23 mouse cellular contexts compared by ENCODE assay signal in genomic region chr9:101289750-101290149, GRCm38 (mm10). TPM values are rescaled to one million over a fixed set of nuclear protein-coding genes. Genes with fewer than 3 reads are reported as not detected.
DNase-seq lines count a peak whose midpoint lies in the region; ATAC-seq and TF ChIP-seq lines count a peak whose summit lies in the region.
"Had no signal": no experiment of that assay in that cellular context is flagged by ENCODE, and none has a peak within 500 bp of the region (broad histone marks: within the 10 kb centered on the region; RNA-seq: fewer than 3 reads in every experiment).

No protein-coding gene starts in this region.

- DNase-seq in heart, embryonic 10.5 days (ENCODE audit: low spot score) = peak; percentile 52
- DNase-seq in heart, postnatal 4 days = no peak
- DNase-seq in lung, adult 2 months = no peak
- no peak for DNase-seq in intestine, embryonic 14.5 days (ENCODE audit: low spot score)
- no peak for DNase-seq in right cerebral cortex, postnatal 36 days (ENCODE audit: low spot score in 2 of 2)
- DNase-seq: adrenal gland, postnatal 10 days; cerebellum, adult 9-10 months; gastrocnemius, adult 2 months; layer of hippocampus, postnatal 36 days; lung, postnatal 14 days; right cerebral cortex, postnatal 25 days; thymus, postnatal 14 days had no signal

- no peak overlapping the region for H3K9ac ChIP-seq in lung, embryonic 15.5 days
- no peak overlapping the region for H3K9ac ChIP-seq in intestine, embryonic 14.5 days (ENCODE audit: low read length)
- no peak overlapping the region for H3K9ac ChIP-seq in stomach, embryonic 15.5 days
- H3K9ac ChIP-seq: embryonic facial prominence, embryonic 12.5 days; heart, embryonic 13.5 days; hindbrain, embryonic 14.5 days; liver, embryonic 12.5 days had no signal

- TF ChIP-seq CTCF in lung, adult 2 months (IDR thresholded peaks at IDR 0.05; ENCODE audit: insufficient read depth, low read length) = no peak

- no peaks in the 10 kb centered on the region for H3K27me3 ChIP-seq in heart, embryonic 10.5 days (ENCODE audit: insufficient read depth, poor library complexity, severe bottlenecking)
- H3K27me3 ChIP-seq in lung, embryonic 15.5 days = no peaks in the 10 kb centered on the region
- H3K27me3 ChIP-seq in intestine, embryonic 14.5 days (replicated peaks; ENCODE audit: control insufficient read depth, insufficient read depth, low read length) = no peaks in the 10 kb centered on the region
- H3K27me3 ChIP-seq in stomach, embryonic 15.5 days (replicated peaks) = no peaks in the 10 kb centered on the region
- H3K27me3 ChIP-seq: embryonic facial prominence, embryonic 12.5 days; heart, embryonic 13.5 days; liver, embryonic 12.5 days had no signal

- no peak overlapping the region for H3K27ac ChIP-seq in heart, embryonic 10.5 days
- H3K27ac ChIP-seq in lung, embryonic 15.5 days = no peak overlapping the region
- no peak overlapping the region for H3K27ac ChIP-seq in intestine, embryonic 14.5 days (ENCODE audit: low read depth)
- H3K27ac ChIP-seq in stomach, embryonic 15.5 days = peak overlapping the region; percentile 75
- H3K27ac ChIP-seq: embryonic facial prominence, embryonic 12.5 days; gastrocnemius, adult 2 months; heart, embryonic 13.5 days; hindbrain, embryonic 14.5 days; layer of hippocampus, adult 2 months; liver, embryonic 12.5 days had no signal

- ATAC-seq in lung, embryonic 15.5 days (ENCODE audit: borderline replicate concordance, extremely low read depth, low FRiP score, low TSS enrichment) = no peak
- ATAC-seq in intestine, embryonic 14.5 days (replicated peaks; ENCODE audit: low FRiP score, low TSS enrichment, low read depth) = no peak
- no peak for ATAC-seq in stomach, embryonic 15.5 days (ENCODE audit: insufficient read depth, low FRiP score, low read depth)
- no peak for ATAC-seq in monocyte, adult 5-6 weeks (replicated peaks; ENCODE audit: insufficient number of reproducible peaks, low FRiP score, low TSS enrichment, poor library complexity, severe bottlenecking)
- ATAC-seq: activated CD4-positive, CD25-positive, alpha-beta regulatory T cell, adult 4 months; liver, embryonic 12.5 days; midbrain, embryonic 16.5 days had no signal

- peak overlapping the region; percentile 2; the same call in 1 of the 2 replicates for H3K4me2 ChIP-seq in lung, embryonic 15.5 days
- H3K4me2 ChIP-seq in intestine, embryonic 14.5 days (ENCODE audit: low read length) = peak overlapping the region; percentile 22; the same call in 1 of the 2 replicates
- peak overlapping the region; percentile 23; the same call in 1 of the 2 replicates for H3K4me2 ChIP-seq in stomach, embryonic 15.5 days
- H3K4me2 ChIP-seq: embryonic facial prominence, embryonic 12.5 days; heart, embryonic 13.5 days; hindbrain, embryonic 14.5 days; liver, embryonic 12.5 days had no signal

- no peak for TF ChIP-seq POLR2A in lung, adult 2 months (IDR thresholded peaks at IDR 0.05; ENCODE audit: borderline replicate concordance, extremely low read depth, low read depth, low read length)

- H3K4me1 ChIP-seq in heart, embryonic 10.5 days = no peaks in the 10 kb centered on the region
- no peaks in the 10 kb centered on the region for H3K4me1 ChIP-seq in lung, embryonic 15.5 days
- no peaks in the 10 kb centered on the region for H3K4me1 ChIP-seq in lung, adult 2 months (ENCODE audit: control insufficient read depth, insufficient read depth, low read length)
- no peaks in the 10 kb centered on the region for H3K4me1 ChIP-seq in intestine, embryonic 14.5 days (replicated peaks; ENCODE audit: control insufficient read depth, insufficient read depth, low read length)
- no peaks in the 10 kb centered on the region for H3K4me1 ChIP-seq in stomach, embryonic 15.5 days
- H3K4me1 ChIP-seq: embryonic facial prominence, embryonic 12.5 days; liver, embryonic 12.5 days had no signal

- H3K9me3 ChIP-seq in heart, embryonic 10.5 days = 0 out of 2 replicates have a peak, but pooled peaks cover 4% of the 10 kb centered on the region
- H3K9me3 ChIP-seq in lung, embryonic 15.5 days = no peaks in the 10 kb centered on the region
- H3K9me3 ChIP-seq in intestine, embryonic 14.5 days (ENCODE audit: control insufficient read depth, low read length) = no peaks in the 10 kb centered on the region
- no peaks in the 10 kb centered on the region for H3K9me3 ChIP-seq in stomach, embryonic 15.5 days
- H3K9me3 ChIP-seq: embryonic facial prominence, embryonic 12.5 days; heart, embryonic 13.5 days; liver, embryonic 12.5 days had no signal

- H3K4me3 ChIP-seq in heart, embryonic 10.5 days = no peak overlapping the region
- no peak overlapping the region for H3K4me3 ChIP-seq in lung, embryonic 15.5 days
- no peak overlapping the region for H3K4me3 ChIP-seq in lung, adult 2 months (replicated peaks; ENCODE audit: extremely low read depth, low read depth, low read length)
- no peak overlapping the region for H3K4me3 ChIP-seq in intestine, embryonic 14.5 days (ENCODE audit: low read depth, low read length)
- no peak overlapping the region for H3K4me3 ChIP-seq in stomach, embryonic 15.5 days (replicated peaks)
- H3K4me3 ChIP-seq: embryonic facial prominence, embryonic 12.5 days; gastrocnemius, adult 2 months; heart, embryonic 13.5 days; layer of hippocampus, adult 2 months; liver, embryonic 12.5 days had no signal

- 78% methylated on average over 11 of the region's 11 CpGs for WGBS in heart, embryonic 10.5 days
- WGBS in lung, embryonic 15.5 days = 56% methylated on average over 11 of the region's 11 CpGs
- 74% methylated on average over 11 of the region's 11 CpGs for WGBS in lung, adult 2 months
- 72% methylated on average over 11 of the region's 11 CpGs for WGBS in intestine, embryonic 14.5 days
- 72% methylated on average over 11 of the region's 11 CpGs for WGBS in stomach, embryonic 15.5 days

- H3K36me3 ChIP-seq in heart, embryonic 10.5 days = no peaks in the 10 kb centered on the region
- H3K36me3 ChIP-seq in lung, embryonic 15.5 days = no peaks in the 10 kb centered on the region
- no peaks in the 10 kb centered on the region for H3K36me3 ChIP-seq in intestine, embryonic 14.5 days (ENCODE audit: control insufficient read depth, insufficient read depth, low read length)
- no peaks in the 10 kb centered on the region for H3K36me3 ChIP-seq in stomach, embryonic 15.5 days
- H3K36me3 ChIP-seq: embryonic facial prominence, embryonic 12.5 days; G1E; heart, embryonic 13.5 days; liver, embryonic 12.5 days had no signal

RNA-seq across cellular contexts. Expression of gene Ppp2r3a, which starts 38.2 kb away (rescaled TPM):
- polyA plus RNA-seq in heart, embryonic 10.5 days (2016; fragmentation: Nextera tagmentation; extraction: Ambion mirVana) = 37.5 and 64.0 TPM in 2 replicates
- total RNA-seq in heart, postnatal 4 days (2021) = 100 to 1,000 TPM; 179 to 189 TPM
- 11.0 and 12.2 TPM in 2 replicates for polyA plus RNA-seq in lung, embryonic 15.5 days (2015; fragmentation: Nextera tagmentation; extraction: Ambion mirVana)
- 2.8 and 6.7 TPM in 2 replicates for polyA plus RNA-seq in lung, adult 2 months (2012; rRNA removed)
- 14.1 and 16.2 TPM in 2 replicates for polyA plus RNA-seq in intestine, embryonic 14.5 days (2014; fragmentation: Nextera tagmentation; extraction: Ambion mirVana)
- 11.5 and 12.5 TPM in 2 replicates for polyA plus RNA-seq in stomach, embryonic 15.5 days (2015; fragmentation: Nextera tagmentation; extraction: Ambion mirVana)
- total RNA-seq in monocyte, adult 5-6 weeks (2017) = 0.95 to 5.3 TPM (median 1.6 TPM) in 3 replicates
- polyA plus RNA-seq: G1E had no signal
